Mouse (Mus musculus) forebrain, postnatal 0 days (tissue): ENCODE measurements around the gene Fgr. TPM values are rescaled to one million over a fixed set of nuclear protein-coding genes. Genes with fewer than 3 reads are reported as not detected.
A peak's percentile ranks its signal among the peaks of the same experiment; 100 is the strongest.

Source experiments
- ATAC-seq: fragments of 200-750 bp; cut with Nextera tagmentation; 2 replicates; pipeline ENCODE4 v1.8.0; 2017; ENCODE audit warnings: mild to moderate bottlenecking, moderate library complexity
- DNase-seq: peaks from one replicate; pipeline ENCODE4 v3.0.0-alpha.2; 2015
- H3K27ac ChIP-seq: fragments of 300-500 bp; sonication (generic); 2 replicates; pipeline ENCODE4 v1.5.1; 2014; ENCODE audit warnings: low read depth, mild to moderate bottlenecking, antibody characterized with exemption, low read length, moderate library complexity, mixed read lengths
- H3K27me3 ChIP-seq: fragments of 300-500 bp; sonication (generic); 2 replicates; pipeline ENCODE4 v1.6.1; 2014; ENCODE audit warnings: mild to moderate bottlenecking, low read length, mixed read lengths; ENCODE audit not compliant: insufficient read depth
- H3K36me3 ChIP-seq: fragments of 300-500 bp; sonication (generic); 2 replicates; pipeline ENCODE4 v1.6.1; 2014; ENCODE audit warnings: mild to moderate bottlenecking, moderate library complexity; ENCODE audit not compliant: insufficient read depth
- H3K4me1 ChIP-seq: fragments of 300-500 bp; sonication (generic); 2 replicates; pipeline ENCODE4 v1.6.1; 2014; ENCODE audit warnings: antibody characterized with exemption; ENCODE audit not compliant: insufficient read depth
- H3K4me2 ChIP-seq: fragments of 300-500 bp; sonication (generic); 2 replicates; pipeline ENCODE4 v1.6.1; 2014; ENCODE audit warnings: low read depth, mild to moderate bottlenecking, moderate library complexity
- H3K4me3 ChIP-seq: fragments of 300-500 bp; sonication (generic); 2 replicates; pipeline ENCODE4 v1.5.1; 2014; ENCODE audit warnings: low read depth, low read length, mixed read lengths
- H3K9ac ChIP-seq: fragments of 300-500 bp; sonication (generic); 2 replicates; pipeline ENCODE4 v1.6.1; 2014; ENCODE audit warnings: mild to moderate bottlenecking
- H3K9me3 ChIP-seq: fragments of 300-500 bp; sonication (generic); 2 replicates; pipeline ENCODE4 v1.6.1; 2016; ENCODE audit warnings: low read length
- CTCF ChIP-seq: sonication (generic); IDR thresholded peaks from 2 replicates; pipeline ENCODE4 v1.5.1; 2016; ENCODE audit warnings: antibody characterized with exemption, control low read depth, low read depth
- WGBS: fragments of 180-500 bp; shearing (Covaris S2); extraction: QIAGEN DNeasy Blood & Tissue Kit; methylation state at CpG from one replicate; pipeline ENCODE4 v1.1.7; 2014; 5-methylcytosine and 5-hydroxymethylcytosine counted together
- polyA plus RNA-seq: library from polyadenylated mRNA; unstranded; fragments of >200 nt; fragmentation: Nextera tagmentation; extraction: Ambion mirVana; gene quantifications from 2 replicates; pipeline ENCODE4 v1.2.1, GENCODE M21; 2015
- total RNA-seq: library from RNA; depleted of rRNA; stranded (reverse); fragments of >200 nt; gene quantifications from 2 replicates; pipeline ENCODE4 v1.2.3, GENCODE M21; 2014

Fgr gene
- total and polyA plus RNA-seq, 2 experiments from 2014 or later = 0.06 TPM; not detected in 1

DNA sequence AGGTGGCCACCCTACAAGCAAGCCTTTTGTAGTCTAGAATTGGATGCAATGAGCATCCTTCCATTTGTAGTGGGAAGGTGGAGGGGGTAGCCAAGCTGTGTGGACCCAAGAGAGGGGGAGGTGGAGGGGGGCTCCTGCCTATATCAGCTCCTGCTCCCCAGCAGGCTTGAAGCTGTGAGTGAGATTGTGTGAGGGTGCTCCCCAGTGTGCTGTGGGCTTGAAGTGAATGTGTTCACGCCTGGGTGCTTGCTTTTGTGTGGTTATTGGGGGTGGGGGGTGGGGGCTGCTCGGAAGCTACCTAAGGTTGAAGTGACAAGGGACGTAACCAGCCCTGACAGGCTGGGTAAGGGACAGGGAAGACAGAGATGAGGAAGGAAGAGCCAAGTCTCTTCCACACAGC is 1.9 kb downstream of the Fgr start:
- H3K4me3 ChIP-seq = no peak overlapping the region
- H3K36me3 ChIP-seq = no peaks in the 10 kb centered on the region
- TF ChIP-seq CTCF = no peak
- no peak overlapping the region for H3K9ac ChIP-seq
- WGBS = 43% methylated on average over 3 of the region's 3 CpGs
- no peak overlapping the region for H3K4me2 ChIP-seq
- no peaks in the 10 kb centered on the region for H3K9me3 ChIP-seq
- peaks cover 20% of the 10 kb centered on the region; the same call in 1 of the 2 replicates for H3K27me3 ChIP-seq
- ATAC-seq = no peak
- DNase-seq = no peak
- H3K27ac ChIP-seq = no peak overlapping the region
- H3K4me1 ChIP-seq = no peaks in the 10 kb centered on the region

- Histone ChIP-seq H3K27ac (no peak overlapping the region), H3K36me3 (no peaks in the 10 kb centered on the region), H3K9me3 (no peaks in the 10 kb centered on the region), H3K4me1 (no peaks in the 10 kb centered on the region), H3K4me2 (no peak overlapping the region), H3K9ac (no peak overlapping the region), H3K27me3 (peaks cover 20% of the 10 kb centered on the region; the same call in 1 of the 2 replicates), H3K4me3 (no peak overlapping the region)
- 83% methylated on average over 6 of the region's 6 CpGs for WGBS
- no peak for TF ChIP-seq CTCF
- no peak for ATAC-seq
- DNase-seq = no peak
These were observed 2.8 kb downstream of the Fgr start for GRCm38 (mm10) chr4:132976729-132977128.

DNA sequence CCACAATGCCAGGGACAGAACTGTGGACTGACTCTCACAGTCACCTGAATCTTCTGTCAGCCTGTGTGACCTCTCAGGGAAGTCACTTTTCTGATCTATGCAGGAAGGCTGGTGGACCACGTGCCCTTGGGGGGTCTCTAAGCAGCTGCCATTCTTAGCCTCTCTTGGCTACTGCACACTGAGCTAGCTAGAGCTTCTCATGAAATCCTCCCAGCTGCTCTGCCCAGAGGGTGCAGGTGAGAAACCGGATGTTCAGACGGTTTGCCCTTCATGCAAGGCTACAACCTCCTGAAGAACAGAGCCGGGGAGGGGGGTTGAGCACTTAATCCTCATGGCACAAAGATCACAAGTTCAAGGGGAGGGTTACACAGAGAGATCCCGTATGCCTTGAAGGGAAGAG is 3.7 kb downstream of the Fgr start:
- Histone ChIP-seq H3K36me3 (no peaks in the 10 kb centered on the region), H3K27ac (no peak overlapping the region), H3K9ac (no peak overlapping the region), H3K4me1 (no peaks in the 10 kb centered on the region), H3K27me3 (peaks cover 20% of the 10 kb centered on the region; the same call in 1 of the 2 replicates), H3K4me2 (no peak overlapping the region), H3K4me3 (no peak overlapping the region), H3K9me3 (no peaks in the 10 kb centered on the region)
- 46% methylated on average over 5 of the region's 5 CpGs for WGBS
- DNase-seq (no peak), ATAC-seq (no peak)
- no peak for TF ChIP-seq CTCF

DNA sequence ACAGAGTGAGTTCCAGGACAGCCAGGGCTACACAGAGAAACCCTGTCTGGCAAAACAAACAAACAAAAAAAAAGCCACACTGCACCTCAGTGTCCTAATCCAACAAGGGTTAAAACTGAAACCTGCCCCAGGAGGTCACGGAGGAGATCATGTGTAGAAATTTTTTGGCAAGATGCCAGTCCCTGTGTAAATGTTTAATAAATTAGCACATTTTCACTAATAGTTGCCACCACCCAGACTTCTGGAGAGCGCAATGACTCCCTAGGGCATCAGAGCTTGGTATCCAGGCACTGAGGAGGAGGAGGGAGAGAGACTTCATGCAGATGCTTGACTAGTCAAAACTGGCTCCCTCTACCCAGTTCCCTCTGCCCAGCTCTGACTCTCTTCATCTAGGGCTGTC is 5.3 kb downstream of the Fgr start:
- H3K27me3 ChIP-seq = peaks cover 8% of the 10 kb centered on the region; the same call in 1 of the 2 replicates
- H3K9ac ChIP-seq = no peak overlapping the region
- 59% methylated on average over 2 of the region's 2 CpGs for WGBS
- ATAC-seq (no peak), DNase-seq (no peak)
- H3K4me2 ChIP-seq = no peak overlapping the region
- H3K9me3 ChIP-seq = no peaks in the 10 kb centered on the region
- no peak overlapping the region for H3K27ac ChIP-seq
- no peaks in the 10 kb centered on the region for H3K4me1 ChIP-seq
- no peak for TF ChIP-seq CTCF
- no peaks in the 10 kb centered on the region for H3K36me3 ChIP-seq
- no peak overlapping the region for H3K4me3 ChIP-seq

DNA sequence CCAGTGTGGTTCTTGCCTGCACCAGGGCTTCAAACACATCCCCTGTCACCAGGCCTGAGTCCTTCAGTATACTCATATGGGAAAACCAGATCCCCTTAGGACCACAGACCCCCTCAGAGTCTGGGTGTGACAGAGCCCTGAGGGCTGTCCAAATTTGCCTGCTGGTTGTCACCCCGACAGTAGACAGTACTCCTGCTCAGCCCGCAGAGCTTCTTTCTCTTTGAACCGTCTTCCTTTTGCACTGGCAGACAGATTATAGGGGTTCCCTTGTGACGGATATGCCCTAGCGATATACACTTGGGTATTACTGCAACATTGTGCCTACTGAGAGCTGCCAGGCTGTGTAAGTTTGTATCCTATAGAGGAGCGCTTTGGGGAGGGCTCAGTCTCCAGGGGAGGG is 7.7 kb downstream of the Fgr start:
- Histone ChIP-seq H3K4me3 (no peak overlapping the region), H3K9ac (no peak overlapping the region), H3K36me3 (no peaks in the 10 kb centered on the region), H3K27ac (no peak overlapping the region), H3K4me1 (no peaks in the 10 kb centered on the region), H3K9me3 (no peaks in the 10 kb centered on the region), H3K4me2 (no peak overlapping the region), H3K27me3 (no peaks in the 10 kb centered on the region)
- DNase-seq = no peak
- no peak for TF ChIP-seq CTCF
- ATAC-seq = no peak
- 66% methylated on average over 6 of the region's 6 CpGs for WGBS

DNA sequence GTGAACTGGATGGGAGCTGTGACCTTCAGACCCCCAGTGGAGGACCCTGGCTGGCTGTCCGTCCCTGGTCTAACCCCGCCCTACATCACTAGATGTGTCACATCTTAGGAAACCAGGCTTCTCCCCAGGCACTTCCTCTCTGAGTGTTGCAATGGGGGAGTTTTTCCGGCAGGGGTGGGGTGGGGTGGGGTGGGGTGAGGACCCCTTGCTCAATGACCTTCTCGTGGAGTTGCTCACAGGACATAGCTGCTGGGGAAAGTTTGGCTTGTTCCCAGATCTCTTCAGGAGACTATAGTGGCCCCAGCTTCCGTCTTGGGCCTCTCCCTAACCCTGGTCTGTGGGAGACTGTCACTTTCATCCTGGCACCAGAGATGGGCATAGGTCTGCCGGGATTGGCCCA is 9.1 kb downstream of the Fgr start:
- Histone ChIP-seq H3K9me3 (no peaks in the 10 kb centered on the region), H3K36me3 (no peaks in the 10 kb centered on the region), H3K9ac (no peak overlapping the region), H3K4me2 (no peak overlapping the region), H3K27ac (no peak overlapping the region), H3K27me3 (no peaks in the 10 kb centered on the region), H3K4me3 (no peak overlapping the region), H3K4me1 (no peaks in the 10 kb centered on the region)
- DNase-seq = no peak
- no peak for ATAC-seq
- TF ChIP-seq CTCF = no peak
- 72% methylated on average over 6 of the region's 6 CpGs for WGBS

DNA sequence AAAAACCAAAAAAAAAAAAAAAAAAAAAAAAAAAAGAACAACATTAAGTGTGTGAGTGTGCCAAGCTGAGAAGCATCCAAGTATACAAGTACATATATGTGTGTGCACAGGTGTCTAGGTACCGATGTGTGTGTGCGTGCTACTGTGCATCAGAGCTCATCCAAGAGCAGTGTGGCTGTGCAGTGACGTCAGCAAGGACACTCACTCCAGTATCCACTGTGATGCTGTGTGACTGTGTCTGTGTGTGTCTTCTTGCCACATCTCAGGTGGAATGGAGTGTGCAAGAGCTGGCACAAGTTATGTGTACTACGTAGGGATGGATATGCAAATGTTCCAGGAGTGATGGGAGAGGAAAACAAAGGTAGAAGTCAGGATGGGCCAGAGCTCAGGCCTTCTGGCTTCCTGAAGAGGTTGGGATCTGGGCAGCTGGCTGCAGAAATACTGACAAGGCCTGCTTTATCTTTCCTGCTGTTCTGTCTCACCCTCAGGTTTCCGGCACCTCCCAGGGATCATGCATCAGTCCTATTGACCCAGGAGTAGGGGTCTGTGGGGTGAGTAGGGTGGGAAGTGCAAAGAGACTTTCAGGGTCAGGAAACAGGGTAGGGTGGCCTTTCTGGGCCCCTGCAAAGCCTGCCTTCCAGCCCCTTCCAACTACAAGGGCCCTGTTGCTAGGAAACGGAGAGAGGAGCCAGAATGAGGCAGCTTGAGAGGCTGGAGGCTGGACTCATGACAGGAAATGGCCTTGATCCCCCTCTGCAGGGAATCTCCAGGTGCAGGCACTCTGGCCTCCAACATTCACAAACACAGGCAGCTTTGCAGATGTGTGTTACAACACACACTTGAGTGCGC is 10.0 kb downstream of the Fgr start:
- 47% methylated on average over 6 of the region's 7 CpGs for WGBS
- H3K27ac ChIP-seq = peak overlapping the region; percentile 47; the same call in 1 of the 2 replicates
- DNase-seq (peak; percentile 72), ATAC-seq (peak; percentile 82)
- H3K4me1 ChIP-seq = no peaks in the 10 kb centered on the region
- H3K36me3 ChIP-seq = no peaks in the 10 kb centered on the region
- no peaks in the 10 kb centered on the region for H3K9me3 ChIP-seq
- H3K4me3 ChIP-seq = no peak overlapping the region
- no peaks in the 10 kb centered on the region for H3K27me3 ChIP-seq
- no peak overlapping the region for H3K9ac ChIP-seq
- TF ChIP-seq CTCF = no peak
- H3K4me2 ChIP-seq = no peak overlapping the region
